Mouse (Mus musculus): ENCODE data around the gene Srrt.

GRCm38 (mm10) chr5:137330910-137331309 lies 23.4 kb upstream of the Srrt start:
- no peak for TF ChIP-seq CTCF (IDR thresholded peaks at IDR 0.05; ENCODE audit: extremely low read depth, insufficient read depth, low read length)
- no peak for TF ChIP-seq POLR2A (IDR thresholded peaks at IDR 0.05; ENCODE audit: extremely low read depth, insufficient read depth, low read length)
